Mouse (Mus musculus): ENCODE data around the gene Igsf9. TPM values are rescaled to one million over a fixed set of nuclear protein-coding genes. Genes with fewer than 3 reads are reported as not detected.

The Igsf9 gene
- total RNA-seq, 1 experiment, result 45.6 TPM

DNA sequence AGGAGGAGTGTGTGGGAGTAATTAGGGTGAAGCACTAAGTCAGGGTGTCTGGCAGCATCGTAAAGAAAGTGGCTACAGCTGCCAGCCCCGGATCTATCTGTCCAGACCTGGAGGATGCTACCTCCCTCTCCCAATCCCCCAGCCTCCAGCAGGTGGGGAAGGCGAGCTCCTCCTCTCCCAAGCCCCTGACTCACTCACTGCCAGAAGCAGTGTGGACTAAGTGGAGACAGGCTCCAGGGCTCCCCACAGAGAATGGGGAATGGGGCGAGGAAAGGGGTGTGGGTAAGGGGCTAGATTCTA is 1.7 kb downstream of the Igsf9 start:
- Histone ChIP-seq H3K36me3 (ENCODE audit: control insufficient read depth, insufficient read depth, low read length, poor library complexity, severe bottlenecking) (peaks cover 8% of the 10 kb centered on the region; the same call in 1 of the 2 replicates), H3K27ac (ENCODE audit: insufficient read depth, low read depth, low read length, poor library complexity, severe bottlenecking) (no peak overlapping the region), H3K9ac (ENCODE audit: insufficient read depth, low read depth, low read length, poor library complexity, severe bottlenecking) (no peak overlapping the region), H3K4me3 (ENCODE audit: insufficient read depth in 1 of 2, low read depth in 1 of 2, low read length in 2 of 2, poor library complexity in 1 of 2, severe bottlenecking in 1 of 2) (no peak overlapping the region), H3K9me3 (ENCODE audit: control insufficient read depth, insufficient read depth, low read depth, low read length) (no peaks in the 10 kb centered on the region), H3K4me1 (ENCODE audit: control insufficient read depth in 2 of 2, insufficient read depth in 2 of 2, low read length in 2 of 2, poor library complexity in 1 of 2) (peaks cover 1 to 2% of the 10 kb centered on the region in 2 experiments; a peak in 3 of 4 replicates)
- no peak for DNase-seq (ENCODE audit: low read depth, low spot score)
- in situ Hi-C loops (cut with MboI; ENCODE audit: low sequenced_read_pairs in 2 of 2, unreplicated experiment in 2 of 2), result no loop called here
- TF ChIP-seq CHD2 (IDR thresholded peaks at IDR 0.05; ENCODE audit: low read depth, low read length), result no peak
- TF ChIP-seq ZNF384 (IDR thresholded peaks at IDR 0.05; ENCODE audit: low read depth, low read length), result no peak
- TF ChIP-seq MAFK (IDR thresholded peaks at IDR 0.05; ENCODE audit: insufficient read depth, low read depth, low read length), result no peak
- no peak for TF ChIP-seq HCFC1 (IDR thresholded peaks at IDR 0.05; ENCODE audit: borderline replicate concordance, insufficient read depth, low read length)
- TF ChIP-seq ZC3H11A (IDR thresholded peaks at IDR 0.05; ENCODE audit: borderline replicate concordance, low read depth, low read length), result no peak

DNA sequence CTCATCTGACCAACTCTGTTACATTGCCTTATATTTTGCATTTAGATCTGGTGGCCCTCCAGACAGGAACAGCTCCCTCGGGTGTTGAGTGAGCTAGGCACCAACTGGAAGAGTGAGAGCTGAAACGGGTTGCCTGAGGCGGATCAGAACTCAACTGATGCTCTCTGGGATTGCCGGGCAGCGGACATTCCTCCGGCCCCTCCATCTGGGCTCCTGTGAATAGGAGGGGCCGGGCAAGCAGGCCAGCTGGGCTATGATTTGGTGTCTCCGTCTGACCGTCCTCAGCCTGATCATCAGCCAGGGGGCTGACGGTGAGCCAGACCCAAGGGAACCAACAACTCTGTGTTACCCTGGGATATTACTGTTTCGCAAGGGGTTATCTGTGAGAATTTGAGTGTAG is 2.6 kb downstream of the Igsf9 start:
- no peak overlapping the region for H3K27ac ChIP-seq (ENCODE audit: insufficient read depth, low read depth, low read length, poor library complexity, severe bottlenecking)
- no peaks in the 10 kb centered on the region for H3K9me3 ChIP-seq (ENCODE audit: control insufficient read depth, insufficient read depth, low read depth, low read length)
- peaks cover 8% of the 10 kb centered on the region; the same call in 1 of the 2 replicates for H3K36me3 ChIP-seq (ENCODE audit: control insufficient read depth, insufficient read depth, low read length, poor library complexity, severe bottlenecking)
- no peak for TF ChIP-seq HCFC1 (IDR thresholded peaks at IDR 0.05; ENCODE audit: borderline replicate concordance, insufficient read depth, low read length)
- TF ChIP-seq ZNF384 (IDR thresholded peaks at IDR 0.05; ENCODE audit: low read depth, low read length), result no peak
- TF ChIP-seq MAFK (IDR thresholded peaks at IDR 0.05; ENCODE audit: insufficient read depth, low read depth, low read length), result no peak
- H3K4me1 ChIP-seq (ENCODE audit: control insufficient read depth in 2 of 2, insufficient read depth in 2 of 2, low read length in 2 of 2, poor library complexity in 1 of 2), result peaks cover 1 to 2% of the 10 kb centered on the region in 2 experiments; a peak in 3 of 4 replicates
- in situ Hi-C loops (cut with MboI; ENCODE audit: low sequenced_read_pairs in 2 of 2, unreplicated experiment in 2 of 2), result no loop called here
- DNase-seq (ENCODE audit: low read depth, low spot score), result no peak
- H3K9ac ChIP-seq (ENCODE audit: insufficient read depth, low read depth, low read length, poor library complexity, severe bottlenecking), result 0 out of 2 replicates have a peak overlapping the region, but pooled peaks have one; percentile 24
- H3K4me3 ChIP-seq (ENCODE audit: insufficient read depth in 1 of 2, low read depth in 1 of 2, low read length in 2 of 2, poor library complexity in 1 of 2, severe bottlenecking in 1 of 2), result no peak overlapping the region

DNA sequence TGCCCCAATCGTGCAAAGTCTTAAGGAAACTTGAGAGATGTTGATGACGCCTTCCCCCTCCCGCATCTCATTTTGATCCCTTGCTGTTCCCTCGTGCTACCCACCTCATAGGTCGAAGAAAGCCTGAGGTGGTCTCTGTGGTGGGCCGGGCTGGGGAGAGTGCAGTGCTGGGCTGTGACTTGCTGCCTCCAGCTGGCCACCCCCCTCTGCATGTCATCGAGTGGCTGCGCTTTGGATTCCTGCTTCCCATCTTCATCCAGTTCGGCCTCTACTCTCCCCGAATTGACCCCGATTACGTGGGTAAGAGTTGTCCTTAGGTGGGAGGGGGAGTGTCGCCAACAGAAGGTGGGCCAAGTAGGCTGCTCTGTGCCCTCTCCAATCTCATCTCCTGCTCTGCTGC is 3.1 kb downstream of the Igsf9 start:
- no peak overlapping the region for H3K27ac ChIP-seq (ENCODE audit: insufficient read depth, low read depth, low read length, poor library complexity, severe bottlenecking)
- in situ Hi-C loops (cut with MboI; ENCODE audit: low sequenced_read_pairs in 2 of 2, unreplicated experiment in 2 of 2), result no loop called here
- H3K36me3 ChIP-seq (ENCODE audit: control insufficient read depth, insufficient read depth, low read length, poor library complexity, severe bottlenecking), result peaks cover 8% of the 10 kb centered on the region; the same call in 1 of the 2 replicates
- peaks cover 1 to 2% of the 10 kb centered on the region in 2 experiments; a peak in 3 of 4 replicates for H3K4me1 ChIP-seq (ENCODE audit: control insufficient read depth in 2 of 2, insufficient read depth in 2 of 2, low read length in 2 of 2, poor library complexity in 1 of 2)
- no peak for TF ChIP-seq MAFK (IDR thresholded peaks at IDR 0.05; ENCODE audit: insufficient read depth, low read depth, low read length)
- TF ChIP-seq CHD2 (IDR thresholded peaks at IDR 0.05; ENCODE audit: low read depth, low read length), result no peak
- no peak for TF ChIP-seq ZNF384 (IDR thresholded peaks at IDR 0.05; ENCODE audit: low read depth, low read length)
- no peak for TF ChIP-seq HCFC1 (IDR thresholded peaks at IDR 0.05; ENCODE audit: borderline replicate concordance, insufficient read depth, low read length)
- no peak for TF ChIP-seq ZC3H11A (IDR thresholded peaks at IDR 0.05; ENCODE audit: borderline replicate concordance, low read depth, low read length)
- no peak overlapping the region for H3K9ac ChIP-seq (ENCODE audit: insufficient read depth, low read depth, low read length, poor library complexity, severe bottlenecking)
- DNase-seq (ENCODE audit: low read depth, low spot score), result no peak
- H3K9me3 ChIP-seq (ENCODE audit: control insufficient read depth, insufficient read depth, low read depth, low read length), result no peaks in the 10 kb centered on the region
- H3K4me3 ChIP-seq (ENCODE audit: insufficient read depth in 1 of 2, low read depth in 1 of 2, low read length in 2 of 2, poor library complexity in 1 of 2, severe bottlenecking in 1 of 2), result no peak overlapping the region

DNA sequence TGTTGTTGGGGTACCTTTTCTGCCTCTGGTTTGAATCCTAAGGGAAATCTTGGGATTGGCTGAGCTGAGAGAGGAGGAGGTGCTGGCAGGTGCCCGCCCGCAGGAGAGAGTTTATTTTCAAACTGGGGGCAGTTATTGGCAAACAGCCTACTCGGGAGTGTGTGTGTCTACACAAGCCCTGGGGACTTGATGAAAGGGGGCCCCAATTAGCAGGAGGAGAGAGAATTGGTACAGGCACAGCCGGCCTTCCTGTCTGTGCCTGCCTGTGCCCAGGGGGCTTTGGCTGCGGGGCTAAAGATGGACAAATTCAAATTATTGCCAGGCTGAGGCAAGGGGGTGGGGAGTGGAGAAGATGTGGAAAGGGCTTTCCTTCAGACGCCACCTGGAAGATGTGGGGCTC is 4.2 kb downstream of the Igsf9 start:
- Histone ChIP-seq H3K36me3 (ENCODE audit: control insufficient read depth, insufficient read depth, low read length, poor library complexity, severe bottlenecking) (peaks cover 8% of the 10 kb centered on the region; the same call in 1 of the 2 replicates), H3K4me1 (ENCODE audit: control insufficient read depth in 2 of 2, insufficient read depth in 2 of 2, low read length in 2 of 2, poor library complexity in 1 of 2) (peaks cover 1 to 3% of the 10 kb centered on the region in 2 experiments; a peak in 3 of 4 replicates), H3K9me3 (ENCODE audit: control insufficient read depth, insufficient read depth, low read depth, low read length) (no peaks in the 10 kb centered on the region), H3K4me3 (ENCODE audit: insufficient read depth in 1 of 2, low read depth in 1 of 2, low read length in 2 of 2, poor library complexity in 1 of 2, severe bottlenecking in 1 of 2) (no peak overlapping the region), H3K9ac (ENCODE audit: insufficient read depth, low read depth, low read length, poor library complexity, severe bottlenecking) (no peak overlapping the region), H3K27ac (ENCODE audit: insufficient read depth, low read depth, low read length, poor library complexity, severe bottlenecking) (no peak overlapping the region)
- in situ Hi-C loops (cut with MboI; ENCODE audit: low sequenced_read_pairs in 2 of 2, unreplicated experiment in 2 of 2), result no loop called here
- TF ChIP-seq HCFC1 (IDR thresholded peaks at IDR 0.05; ENCODE audit: borderline replicate concordance, insufficient read depth, low read length) (no peak), ZNF384 (IDR thresholded peaks at IDR 0.05; ENCODE audit: low read depth, low read length) (no peak), MAFK (IDR thresholded peaks at IDR 0.05; ENCODE audit: insufficient read depth, low read depth, low read length) (no peak), ZC3H11A (IDR thresholded peaks at IDR 0.05; ENCODE audit: borderline replicate concordance, low read depth, low read length) (no peak), CHD2 (IDR thresholded peaks at IDR 0.05; ENCODE audit: low read depth, low read length) (no peak)
- no peak for DNase-seq (ENCODE audit: low read depth, low spot score)

DNA sequence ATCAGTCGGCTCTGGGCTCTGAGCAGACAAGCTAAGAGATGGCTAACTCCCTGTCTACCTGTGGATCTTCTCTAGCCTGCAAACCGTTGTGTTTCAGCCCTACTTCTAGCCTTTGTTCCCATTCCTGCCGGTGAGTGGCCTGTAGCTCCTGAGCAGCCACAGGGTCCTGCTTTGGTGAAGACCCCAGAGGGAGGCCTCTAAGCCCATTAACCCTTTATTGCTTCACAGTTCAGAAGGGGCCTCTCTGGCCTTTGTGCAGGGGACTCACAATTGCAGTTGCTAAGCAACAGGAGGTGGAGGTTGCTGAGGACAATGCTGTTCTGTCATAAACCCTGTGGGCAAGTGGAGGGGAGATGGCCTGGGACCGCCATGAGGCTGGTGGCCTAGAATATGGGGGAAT is 4.6 kb downstream of the Igsf9 start:
- H3K4me3 ChIP-seq (ENCODE audit: insufficient read depth in 1 of 2, low read depth in 1 of 2, low read length in 2 of 2, poor library complexity in 1 of 2, severe bottlenecking in 1 of 2), result no peak overlapping the region
- in situ Hi-C loops (cut with MboI; ENCODE audit: low sequenced_read_pairs in 2 of 2, unreplicated experiment in 2 of 2), result no loop called here
- TF ChIP-seq CHD2 (IDR thresholded peaks at IDR 0.05; ENCODE audit: low read depth, low read length) (no peak), MAFK (IDR thresholded peaks at IDR 0.05; ENCODE audit: insufficient read depth, low read depth, low read length) (no peak), ZC3H11A (IDR thresholded peaks at IDR 0.05; ENCODE audit: borderline replicate concordance, low read depth, low read length) (no peak), HCFC1 (IDR thresholded peaks at IDR 0.05; ENCODE audit: borderline replicate concordance, insufficient read depth, low read length) (no peak), ZNF384 (IDR thresholded peaks at IDR 0.05; ENCODE audit: low read depth, low read length) (no peak)
- no peak overlapping the region for H3K27ac ChIP-seq (ENCODE audit: insufficient read depth, low read depth, low read length, poor library complexity, severe bottlenecking)
- DNase-seq (ENCODE audit: low read depth, low spot score), result no peak
- no peak overlapping the region for H3K9ac ChIP-seq (ENCODE audit: insufficient read depth, low read depth, low read length, poor library complexity, severe bottlenecking)
- H3K4me1 ChIP-seq (ENCODE audit: control insufficient read depth in 2 of 2, insufficient read depth in 2 of 2, low read length in 2 of 2, poor library complexity in 1 of 2), result peaks cover 0 to 2% of the 10 kb centered on the region in 2 experiments; a peak in 1 of 4 replicates
- peaks cover 11% of the 10 kb centered on the region; the same call in 1 of the 2 replicates for H3K36me3 ChIP-seq (ENCODE audit: control insufficient read depth, insufficient read depth, low read length, poor library complexity, severe bottlenecking)
- H3K9me3 ChIP-seq (ENCODE audit: control insufficient read depth, insufficient read depth, low read depth, low read length), result no peaks in the 10 kb centered on the region

Measured in ES-E14 (cell line).